Mouse (Mus musculus) left cerebral cortex, adult 8-10 months (tissue): ENCODE measurements at regions not wholly inside any gene's neighbourhood (a gene's known extent, or its start where the extent isn't known, plus 50 kb on each side); places are given as distances from the start of the nearest gene placed in this dataset.

ENCODE experiments used
- DNase-seq, 2 experiments: peaks; one replicate each; pipeline ENCODE4 v3.0.0; 2022; ENCODE audit warnings: low spot score in 2 of 2

GRCm38 (mm10) chr3:35688111-35688510 is 65.8 kb upstream of the Atp11b start:
- no peak for DNase-seq

GRCm38 (mm10) chr3:35688781-35689180 is 65.1 kb upstream of the Atp11b start:
- peak in 1 of 2 experiments; percentile 18 for DNase-seq

DNA sequence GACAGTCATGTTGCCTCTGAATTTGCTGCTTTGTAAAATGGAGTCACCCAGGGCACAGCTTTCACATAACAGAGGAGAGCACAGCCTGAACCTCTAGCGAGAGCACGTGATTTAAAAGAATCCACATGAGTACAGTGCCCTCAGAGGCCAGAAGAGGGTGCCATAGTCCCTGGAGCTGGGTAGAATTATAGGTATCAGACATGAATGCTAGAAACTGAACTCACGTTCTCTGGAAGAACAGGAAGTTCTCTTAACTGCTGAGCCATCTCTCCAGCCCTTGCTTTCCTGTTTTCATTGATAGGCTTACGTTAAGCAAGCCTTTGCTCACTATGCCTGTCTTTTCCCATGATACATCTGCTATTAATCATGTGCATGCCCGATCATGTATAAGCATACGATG is 60.9 kb upstream of the Atp11b start:
- DNase-seq: peak; percentile 32 to 49

DNA sequence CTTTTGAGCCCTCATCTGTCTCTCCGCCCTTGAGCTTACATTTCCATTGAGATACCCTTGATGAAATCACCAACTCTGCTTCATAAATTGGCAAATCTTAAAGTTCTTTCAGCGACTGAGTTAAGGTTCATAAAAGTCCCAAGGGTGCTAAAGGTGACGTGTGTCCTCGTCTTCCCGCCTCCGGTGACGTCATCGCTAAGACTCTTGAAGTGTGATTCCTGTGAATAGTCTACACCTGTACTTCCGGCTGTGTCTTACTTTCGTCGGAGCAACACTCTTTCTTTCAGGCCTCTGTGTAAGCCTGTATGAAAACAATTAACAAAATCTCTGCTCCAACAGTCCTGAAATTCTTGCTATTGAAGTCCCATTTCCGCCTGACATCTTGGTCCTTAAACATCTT is 60.4 kb upstream of the Atp11b start:
- no peak for DNase-seq

- DNase-seq: no peak
These were observed 59.7 kb upstream of the Atp11b start for GRCm38 (mm10) chr3:35694241-35694640.

GRCm38 (mm10) chr3:35695859-35696258 is 58.0 kb upstream of the Atp11b start:
- DNase-seq: no peak

GRCm38 (mm10) chr3:35699266-35699665 is 54.6 kb upstream of the Atp11b start:
- DNase-seq: no peak

DNA sequence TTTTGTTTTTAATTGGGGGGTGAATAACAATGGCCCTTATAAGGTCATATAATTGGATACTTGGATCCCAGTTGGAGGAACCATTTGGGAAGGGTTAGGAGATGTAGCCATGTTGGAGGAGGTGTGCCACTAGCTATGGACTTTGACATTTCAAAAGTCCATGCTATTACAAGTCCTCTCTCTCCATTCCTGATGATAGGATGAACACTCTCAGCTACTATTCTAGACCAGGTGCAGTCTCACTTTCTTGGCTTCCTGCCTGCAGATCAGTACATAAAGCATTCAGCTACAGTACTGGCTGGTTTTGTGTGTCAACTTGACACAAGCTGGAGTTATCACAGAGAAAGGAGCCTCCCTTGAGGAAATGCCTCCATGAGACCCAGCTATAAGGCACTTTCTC is 53.9 kb upstream of the Atp11b start:
- no peak for DNase-seq

- no peak for DNase-seq
These were observed 50.2 kb upstream of the Atp11b start for GRCm38 (mm10) chr3:35703528-35704327.
